Mouse (Mus musculus): ENCODE results near the gene Zmiz2. TPM values are rescaled to one million over a fixed set of nuclear protein-coding genes. Genes with fewer than 3 reads are reported as not detected.
A peak's percentile ranks its signal among the peaks of the same experiment; 100 is the strongest.
"Not testable (repeated sequence)": the region's sequence is repeated elsewhere in the genome, so short reads cannot be mapped to it uniquely, and the experiment has no call there.

Zmiz2 gene
- polyA plus RNA-seq, 1 experiment = 37.1 TPM

GRCm38 (mm10) chr11:6415551-6416404 lies 26.9 kb downstream of the Zmiz2 start:
- TF ChIP-seq SRF (IDR thresholded peaks at IDR 0.05; ENCODE audit: control insufficient read depth, insufficient read length, low read depth) = no peak
- TF ChIP-seq CEBPB (IDR thresholded peaks at IDR 0.05; ENCODE audit: insufficient read depth, poor library complexity, severe bottlenecking) = no peak
- TF ChIP-seq MYOD1 (IDR thresholded peaks at IDR 0.05; ENCODE audit: control insufficient read depth in 1 of 3, insufficient read length in 2 of 3, low read depth in 2 of 3) = peak in 1 of 3 experiments; percentile 1
- TF ChIP-seq REST (IDR thresholded peaks at IDR 0.05; ENCODE audit: insufficient read depth, insufficient read length) = peak; percentile 5
- peak in 1 of 3 experiments; percentile 1 for TF ChIP-seq MYOG (IDR thresholded peaks at IDR 0.05; ENCODE audit: control insufficient read depth in 1 of 3, insufficient read depth in 1 of 3, insufficient read length in 2 of 3, low read depth in 2 of 3)
- peak; percentile 78 for TF ChIP-seq POLR2A (IDR thresholded peaks at IDR 0.05; ENCODE audit: insufficient read length, low read depth)
- TF ChIP-seq USF1 (IDR thresholded peaks at IDR 0.05; ENCODE audit: low read depth) = no peak
- TF ChIP-seq POLR2AphosphoS2 (IDR thresholded peaks at IDR 0.05; ENCODE audit: insufficient read length, low read depth) = peak; percentile 80
- TF ChIP-seq E2F4 (IDR thresholded peaks at IDR 0.05; ENCODE audit: insufficient read depth) = peak; percentile 53
- peak; percentile 12 for TF ChIP-seq MAX (IDR thresholded peaks at IDR 0.05; ENCODE audit: low read depth)
- Histone ChIP-seq H3K4me2 (ENCODE audit: low read depth) (peak overlapping the region; percentile 97), H3ac (ENCODE audit: control insufficient read depth, insufficient read length) (peak overlapping the region; percentile 65), H3K36me3 (ENCODE audit: control insufficient read depth, insufficient read depth) (peaks cover 26% of the 10 kb centered on the region), H3K4me3 (peak overlapping the region; percentile 92), H3K79me2 (ENCODE audit: control insufficient read depth, insufficient read depth) (peaks cover 31% of the 10 kb centered on the region), H3K27me3 (ENCODE audit: control insufficient read depth, insufficient read depth, insufficient read length) (no peaks in the 10 kb centered on the region)

- Histone ChIP-seq H3K36me3 (ENCODE audit: control insufficient read depth, insufficient read depth) (peaks cover 26% of the 10 kb centered on the region), H3K27me3 (ENCODE audit: control insufficient read depth, insufficient read depth, insufficient read length) (no peaks in the 10 kb centered on the region), H3ac (ENCODE audit: control insufficient read depth, insufficient read length) (peak overlapping the region; percentile 65), H3K4me3 (peak overlapping the region; percentile 92), H3K4me2 (ENCODE audit: low read depth) (peak overlapping the region; percentile 97), H3K79me2 (ENCODE audit: control insufficient read depth, insufficient read depth) (peaks cover 31% of the 10 kb centered on the region)
- TF ChIP-seq POLR2AphosphoS2 (IDR thresholded peaks at IDR 0.05; ENCODE audit: insufficient read length, low read depth) = peak; percentile 94
- TF ChIP-seq TCF12 (IDR thresholded peaks at IDR 0.05; ENCODE audit: insufficient read depth, poor library complexity, severe bottlenecking) = no peak
- peak; percentile 68 for TF ChIP-seq POLR2A (IDR thresholded peaks at IDR 0.05; ENCODE audit: insufficient read length, low read depth)
- no peak for TF ChIP-seq TCF3 (IDR thresholded peaks at IDR 0.05; ENCODE audit: insufficient read length, low read depth)
- TF ChIP-seq REST (IDR thresholded peaks at IDR 0.05; ENCODE audit: insufficient read depth, insufficient read length) = no peak
These were observed 27.6 kb downstream of the Zmiz2 start for GRCm38 (mm10) chr11:6416405-6417034.

GRCm38 (mm10) chr11:6417069-6417468 lies 28.2 kb downstream of the Zmiz2 start:
- H3K79me2 ChIP-seq (ENCODE audit: control insufficient read depth, insufficient read depth) = peaks cover 31% of the 10 kb centered on the region
- H3K4me3 ChIP-seq = peak overlapping the region; percentile 92
- peaks cover 26% of the 10 kb centered on the region for H3K36me3 ChIP-seq (ENCODE audit: control insufficient read depth, insufficient read depth)
- H3K4me2 ChIP-seq (ENCODE audit: low read depth) = peak overlapping the region; percentile 97
- H3K27me3 ChIP-seq (ENCODE audit: control insufficient read depth, insufficient read depth, insufficient read length) = no peaks in the 10 kb centered on the region
- H3ac ChIP-seq (ENCODE audit: control insufficient read depth, insufficient read length) = peak overlapping the region; percentile 65
- no peak for TF ChIP-seq E2F4 (IDR thresholded peaks at IDR 0.05; ENCODE audit: insufficient read depth)
- peak; percentile 25 for TF ChIP-seq POLR2AphosphoS2 (IDR thresholded peaks at IDR 0.05; ENCODE audit: insufficient read length, low read depth)

DNA sequence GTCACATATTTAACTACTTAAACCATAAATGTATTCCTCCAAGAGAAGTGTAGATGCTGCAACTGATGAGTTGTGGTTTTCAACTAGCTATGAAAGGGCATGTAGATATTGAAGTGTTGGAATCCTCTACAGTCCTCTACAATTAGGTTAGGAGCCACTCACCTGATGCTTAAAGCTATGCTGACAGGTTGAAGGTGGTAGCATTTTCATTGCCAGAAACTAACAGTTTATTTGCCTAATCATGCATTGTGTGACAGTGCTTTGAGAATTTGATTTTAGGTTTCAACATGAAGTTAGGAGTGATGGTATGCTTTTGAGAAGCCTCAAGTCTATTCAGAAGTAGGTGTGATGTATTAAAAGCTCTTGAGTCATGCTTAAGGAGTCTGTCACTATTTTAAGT lies 28.6 kb downstream of the Zmiz2 start:
- no peak overlapping the region for H3ac ChIP-seq (ENCODE audit: control insufficient read depth, insufficient read length)
- peaks cover 31% of the 10 kb centered on the region for H3K79me2 ChIP-seq (ENCODE audit: control insufficient read depth, insufficient read depth)
- H3K27me3 ChIP-seq (ENCODE audit: control insufficient read depth, insufficient read depth, insufficient read length) = no peaks in the 10 kb centered on the region
- peak overlapping the region; percentile 92 for H3K4me3 ChIP-seq
- TF ChIP-seq POLR2AphosphoS2 (IDR thresholded peaks at IDR 0.05; ENCODE audit: insufficient read length, low read depth) (no peak), CEBPB (IDR thresholded peaks at IDR 0.05; ENCODE audit: insufficient read depth, poor library complexity, severe bottlenecking) (no peak), POLR2A (IDR thresholded peaks at IDR 0.05; ENCODE audit: insufficient read length, low read depth) (no peak), SRF (IDR thresholded peaks at IDR 0.05; ENCODE audit: control insufficient read depth, insufficient read length, low read depth) (no peak), USF1 (IDR thresholded peaks at IDR 0.05; ENCODE audit: low read depth) (no peak), REST (IDR thresholded peaks at IDR 0.05; ENCODE audit: insufficient read depth, insufficient read length) (no peak), E2F4 (IDR thresholded peaks at IDR 0.05; ENCODE audit: insufficient read depth) (no peak), TCF12 (IDR thresholded peaks at IDR 0.05; ENCODE audit: insufficient read depth, poor library complexity, severe bottlenecking) (no peak), MAX (IDR thresholded peaks at IDR 0.05; ENCODE audit: low read depth) (no peak), TCF3 (IDR thresholded peaks at IDR 0.05; ENCODE audit: insufficient read length, low read depth) (no peak), MYOD1 (IDR thresholded peaks at IDR 0.05; ENCODE audit: control insufficient read depth in 1 of 3, insufficient read length in 2 of 3, low read depth in 2 of 3) (no peak), MYOG (IDR thresholded peaks at IDR 0.05; ENCODE audit: control insufficient read depth in 1 of 3, insufficient read depth in 1 of 3, insufficient read length in 2 of 3, low read depth in 2 of 3) (no peak)
- H3K36me3 ChIP-seq (ENCODE audit: control insufficient read depth, insufficient read depth) = peaks cover 29% of the 10 kb centered on the region
- H3K4me2 ChIP-seq (ENCODE audit: low read depth) = peak overlapping the region; percentile 97

GRCm38 (mm10) chr11:6418751-6419150 lies 29.9 kb downstream of the Zmiz2 start:
- Histone ChIP-seq H3K4me2 (ENCODE audit: low read depth) (peak overlapping the region; percentile 97), H3K27me3 (ENCODE audit: control insufficient read depth, insufficient read depth, insufficient read length) (no peaks in the 10 kb centered on the region), H3ac (ENCODE audit: control insufficient read depth, insufficient read length) (no peak overlapping the region), H3K36me3 (ENCODE audit: control insufficient read depth, insufficient read depth) (peaks cover 37% of the 10 kb centered on the region), H3K4me3 (peak overlapping the region; percentile 92), H3K79me2 (ENCODE audit: control insufficient read depth, insufficient read depth) (peaks cover 31% of the 10 kb centered on the region)
- TF ChIP-seq E2F4 (IDR thresholded peaks at IDR 0.05; ENCODE audit: insufficient read depth) (no peak), SRF (IDR thresholded peaks at IDR 0.05; ENCODE audit: control insufficient read depth, insufficient read length, low read depth) (no peak), TCF3 (IDR thresholded peaks at IDR 0.05; ENCODE audit: insufficient read length, low read depth) (no peak), CEBPB (IDR thresholded peaks at IDR 0.05; ENCODE audit: insufficient read depth, poor library complexity, severe bottlenecking) (no peak), MAX (IDR thresholded peaks at IDR 0.05; ENCODE audit: low read depth) (no peak), MYOG (IDR thresholded peaks at IDR 0.05; ENCODE audit: control insufficient read depth in 1 of 3, insufficient read depth in 1 of 3, insufficient read length in 2 of 3, low read depth in 2 of 3) (no peak), REST (IDR thresholded peaks at IDR 0.05; ENCODE audit: insufficient read depth, insufficient read length) (no peak), USF1 (IDR thresholded peaks at IDR 0.05; ENCODE audit: low read depth) (no peak), POLR2AphosphoS2 (IDR thresholded peaks at IDR 0.05; ENCODE audit: insufficient read length, low read depth) (no peak), TCF12 (IDR thresholded peaks at IDR 0.05; ENCODE audit: insufficient read depth, poor library complexity, severe bottlenecking) (no peak), MYOD1 (IDR thresholded peaks at IDR 0.05; ENCODE audit: control insufficient read depth in 1 of 3, insufficient read length in 2 of 3, low read depth in 2 of 3) (no peak), POLR2A (IDR thresholded peaks at IDR 0.05; ENCODE audit: insufficient read length, low read depth) (no peak)

DNA sequence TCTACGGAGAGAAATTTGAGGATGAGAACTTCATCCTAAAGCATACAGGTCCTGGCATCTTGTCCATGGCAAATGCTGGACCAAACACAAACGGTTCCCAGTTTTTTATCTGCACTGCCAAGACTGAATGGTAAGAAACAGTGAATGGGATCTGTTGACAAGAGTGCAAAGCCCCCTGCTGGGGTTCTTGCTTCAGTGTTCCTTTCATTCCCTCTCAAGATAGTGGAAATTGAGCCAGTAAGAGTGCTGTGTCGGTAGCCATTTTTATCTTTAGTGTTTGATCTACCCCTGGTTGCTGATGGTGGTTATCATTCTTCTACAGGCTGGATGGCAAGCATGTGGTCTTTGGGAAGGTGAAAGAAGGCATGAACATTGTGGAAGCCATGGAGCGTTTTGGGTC lies 30.3 kb downstream of the Zmiz2 start:
- H3ac ChIP-seq (ENCODE audit: control insufficient read depth, insufficient read length); H3K4me3 ChIP-seq; H3K27me3 ChIP-seq (ENCODE audit: control insufficient read depth, insufficient read depth, insufficient read length): not testable (repeated sequence)
- peaks cover 37% of the 10 kb centered on the region for H3K36me3 ChIP-seq (ENCODE audit: control insufficient read depth, insufficient read depth)
- H3K79me2 ChIP-seq (ENCODE audit: control insufficient read depth, insufficient read depth) = peaks cover 31% of the 10 kb centered on the region
- peak overlapping the region; percentile 97 for H3K4me2 ChIP-seq (ENCODE audit: low read depth)

Data from myocyte (in vitro differentiated cells).